Mouse (Mus musculus) central nervous system, embryonic 11.5 days (tissue): ENCODE data around the gene 9430038I01Rik. TPM values are rescaled to one million over a fixed set of nuclear protein-coding genes. Genes with fewer than 3 reads are reported as not detected.

Experiments used
- polyA plus RNA-seq: library from polyadenylated mRNA; depleted of rRNA; stranded (reverse); fragments of >200 nt; gene quantifications from 2 replicates; pipeline ENCODE4 v1.2.3, GENCODE M21; 2012; rRNA removed

Gene 9430038I01Rik
- 10.0 and 15.4 TPM in 2 replicates for polyA plus RNA-seq

DNA sequence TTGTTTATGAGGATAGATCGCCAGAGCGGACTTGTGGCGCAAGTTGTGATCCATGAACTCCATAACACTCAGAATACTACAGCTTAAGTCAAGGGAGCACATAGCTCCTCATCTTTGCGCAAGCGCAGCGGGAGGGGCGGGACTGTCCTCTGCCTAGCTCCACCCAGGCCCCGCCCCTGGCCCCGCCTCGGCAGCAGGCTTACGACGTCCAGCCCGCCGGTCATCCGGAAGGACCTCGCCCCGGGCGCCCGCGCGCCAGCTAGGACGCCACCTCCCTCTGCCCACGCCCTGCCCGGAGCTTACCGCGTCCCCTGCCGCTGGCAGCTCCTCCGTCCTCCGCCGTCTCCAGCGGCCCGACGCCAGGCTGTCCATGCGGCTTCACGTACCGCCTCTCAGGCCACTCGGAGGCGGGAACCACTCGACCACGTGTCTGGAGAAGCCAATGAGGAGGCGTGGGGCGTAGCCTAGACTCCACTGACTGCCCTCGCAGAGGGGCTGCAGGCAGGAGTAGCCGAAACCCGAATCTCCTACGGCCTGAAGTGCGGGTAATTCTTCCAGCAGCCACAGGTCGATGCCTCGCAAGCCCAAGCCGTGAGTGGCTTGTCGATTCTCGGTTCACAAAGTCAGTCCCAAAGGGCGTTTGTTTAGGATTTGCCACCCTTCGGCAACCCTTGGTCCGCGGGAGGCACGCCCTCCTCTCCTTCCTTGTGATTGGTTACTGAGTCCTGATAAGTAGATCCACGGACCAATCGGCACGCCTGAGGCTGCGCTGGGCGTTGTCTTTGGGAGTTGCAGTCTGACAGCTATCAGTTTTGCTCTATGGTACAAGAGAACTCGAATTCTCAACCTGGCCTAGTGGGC is at the start of gene 9430038I01Rik:
Gene 9430038I01Rik, minus strand, starts transcription at position 426 of the 861 bp plus-strand sequence.

DNA sequence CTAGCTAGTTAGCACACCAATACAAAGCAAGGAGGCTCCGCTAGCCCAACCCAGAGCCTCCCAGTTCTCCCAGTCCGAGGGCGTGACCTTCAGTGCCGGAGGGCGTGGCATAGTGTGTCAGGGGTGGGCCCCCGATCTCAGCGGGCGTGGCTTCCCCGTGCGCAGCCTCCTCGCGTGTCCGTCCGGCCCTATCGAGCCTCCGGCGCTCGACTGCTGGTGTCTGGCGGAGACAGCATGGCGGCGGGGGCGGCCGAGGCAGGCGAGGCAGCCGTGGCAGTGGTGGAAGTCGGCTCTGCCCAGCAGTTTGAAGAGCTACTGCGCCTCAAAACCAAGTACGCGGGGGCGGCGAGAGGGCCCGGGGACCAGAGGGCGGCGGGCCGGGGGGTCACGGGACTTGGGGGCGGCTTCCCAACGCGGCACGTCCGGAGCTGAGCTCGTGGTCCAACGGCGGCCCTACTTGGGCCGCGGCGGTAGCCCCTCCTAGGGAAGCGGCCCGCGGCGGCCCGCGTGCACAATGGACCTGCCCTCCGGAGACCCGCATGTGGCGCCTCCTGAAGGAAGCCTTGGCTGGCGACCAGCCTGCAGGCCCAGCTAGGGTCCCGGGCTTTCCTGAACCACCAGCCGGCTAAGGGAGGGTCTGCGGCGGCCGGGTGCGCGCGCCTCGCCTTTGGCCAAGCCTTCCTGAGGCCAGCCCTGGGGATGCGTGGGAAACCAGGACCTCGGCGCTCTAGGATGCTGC is 27.0 kb upstream of the 9430038I01Rik start, which contains the start of gene Glrx3:
Gene Glrx3, plus strand, starts transcription at position 175 of the 739 bp plus-strand sequence.

Other genes with a start within 250 kb of the 9430038I01Rik start
- gene Ebf3, start 96.3 kb downstream of the 9430038I01Rik start, polyA plus RNA-seq: 54.7 and 68.4 TPM in 2 replicates
- gene Glrx3, start 26.9 kb upstream of the 9430038I01Rik start, polyA plus RNA-seq: 199 and 238 TPM in 2 replicates